Mouse (Mus musculus) layer of hippocampus, adult 9-11 months (tissue): ENCODE results near the gene Rhag.

Experiments used
- DNase-seq: peaks from one replicate; pipeline ENCODE4 v3.0.0; 2022

Gene Rhag

GRCm38 (mm10) chr17:40877741-40878140 is 66.8 kb downstream of the Rhag start:
- DNase-seq = no peak

- DNase-seq = no peak
Observed at GRCm38 (mm10) chr17:40879528-40879923, 68.6 kb downstream of the Rhag start.

- DNase-seq = no peak
Observed at GRCm38 (mm10) chr17:40879924-40880691, 69.2 kb downstream of the Rhag start, which contains the start of gene 9130008F23Rik. Gene 9130008F23Rik, minus strand, starts transcription at chr17:40880559.

GRCm38 (mm10) chr17:40882172-40882571 is 71.2 kb downstream of the Rhag start:
- no peak for DNase-seq

GRCm38 (mm10) chr17:40885155-40885554 is 74.2 kb downstream of the Rhag start:
- DNase-seq = no peak

- DNase-seq = no peak
Observed at GRCm38 (mm10) chr17:40887849-40888536, 77.1 kb downstream of the Rhag start.
